9 mouse cellular contexts compared by ENCODE assay signal in genomic region chr2:48539465-48540055, GRCm38 (mm10).
DNase-seq lines count a peak whose midpoint lies in the region; ATAC-seq lines count a peak whose summit lies in the region.
"Had no signal": no experiment of that assay in that cellular context is flagged by ENCODE, and none has a peak within 500 bp of the region (broad histone marks: within the 10 kb centered on the region; RNA-seq: fewer than 3 reads in every experiment).

No protein-coding gene starts in this region.

- no peak overlapping the region for H3K9ac ChIP-seq in forebrain, embryonic 12.5 days
- no peak overlapping the region for H3K9ac ChIP-seq in hindbrain, embryonic 13.5 days

- peaks cover 18% of the 10 kb centered on the region for H3K4me1 ChIP-seq in forebrain, embryonic 12.5 days
- peaks cover 14% of the 10 kb centered on the region for H3K4me1 ChIP-seq in hindbrain, embryonic 13.5 days (replicated peaks)

- H3K9me3 ChIP-seq in forebrain, embryonic 12.5 days, result no peaks in the 10 kb centered on the region
- H3K9me3 ChIP-seq in hindbrain, embryonic 13.5 days, result no peaks in the 10 kb centered on the region

- no peaks in the 10 kb centered on the region for H3K36me3 ChIP-seq in forebrain, embryonic 12.5 days (replicated peaks)
- no peaks in the 10 kb centered on the region for H3K36me3 ChIP-seq in hindbrain, embryonic 13.5 days

- peak; percentile 34 to 71 for DNase-seq in adrenal gland, adult (ENCODE audit: inconsistent age in 2 of 2, low spot score in 1 of 2)
- no peak for DNase-seq in adrenal gland, adult 18-20 months (ENCODE audit: low spot score in 2 of 2)
- peak; percentile 54 for DNase-seq in lung, postnatal 10 days
- no peak for DNase-seq in frontal cortex, postnatal 36 days (ENCODE audit: low spot score in 2 of 2)
- DNase-seq in right cerebral cortex, adult 2 months (ENCODE audit: low spot score in 2 of 2), result no peak
- no peak for DNase-seq in left cerebral cortex, postnatal 10 days (ENCODE audit: extremely low spot score in 1 of 2, low spot score in 2 of 2)

- peak overlapping the region; percentile 53; the same call in 1 of the 2 replicates for H3K4me2 ChIP-seq in forebrain, embryonic 12.5 days
- H3K4me2 ChIP-seq in hindbrain, embryonic 13.5 days, result no peak overlapping the region; the same call in 1 of the 2 replicates

- no peak overlapping the region for H3K4me3 ChIP-seq in forebrain, embryonic 12.5 days (replicated peaks)
- H3K4me3 ChIP-seq in hindbrain, embryonic 13.5 days, result peak overlapping the region; percentile 28; the same call in 1 of the 2 replicates

- ATAC-seq in forebrain, embryonic 12.5 days (ENCODE audit: low FRiP score), result peak; percentile 1; the same call in 1 of the 2 replicates
- ATAC-seq in hindbrain, embryonic 13.5 days (ENCODE audit: low FRiP score), result peak; percentile 34; the same call in 1 of the 2 replicates
- ATAC-seq: activated CD4-positive, CD25-positive, alpha-beta regulatory T cell, adult 4 months had no signal

- 61% methylated on average over 4 of the region's 4 CpGs for WGBS in forebrain, embryonic 12.5 days
- 58% methylated on average over 4 of the region's 4 CpGs for WGBS in hindbrain, embryonic 13.5 days

- H3K27me3 ChIP-seq in forebrain, embryonic 12.5 days, result no peaks in the 10 kb centered on the region
- no peaks in the 10 kb centered on the region for H3K27me3 ChIP-seq in hindbrain, embryonic 13.5 days

- H3K27ac ChIP-seq in forebrain, embryonic 12.5 days, result peak overlapping the region; percentile 88
- H3K27ac ChIP-seq in hindbrain, embryonic 13.5 days, result peak overlapping the region; percentile 46; the same call in 1 of the 2 replicates

- intact Hi-C loops in left cerebral cortex, postnatal 10 days (cut with DNase I), result no loop called here

Comparison
In these comparisons a context has a peak if more than half of its experiments do, and no peak if none do; other contexts are left out.
1. DNase-seq: peak in adrenal gland, adult (2 of 2) and lung, postnatal 10 days (single experiment); none in adrenal gland, adult 18-20 months (0 of 2), frontal cortex, postnatal 36 days (0 of 2), right cerebral cortex, adult 2 months (0 of 2) and left cerebral cortex, postnatal 10 days (0 of 2).